Mouse (Mus musculus): Measurements from ENCODE around the gene Rnf24. TPM values are rescaled to one million over a fixed set of nuclear protein-coding genes. Genes with fewer than 3 reads are reported as not detected.

The Rnf24 gene
- 20.6 and 21.1 TPM in 2 replicates for polyA plus RNA-seq (2012; rRNA removed)

DNA sequence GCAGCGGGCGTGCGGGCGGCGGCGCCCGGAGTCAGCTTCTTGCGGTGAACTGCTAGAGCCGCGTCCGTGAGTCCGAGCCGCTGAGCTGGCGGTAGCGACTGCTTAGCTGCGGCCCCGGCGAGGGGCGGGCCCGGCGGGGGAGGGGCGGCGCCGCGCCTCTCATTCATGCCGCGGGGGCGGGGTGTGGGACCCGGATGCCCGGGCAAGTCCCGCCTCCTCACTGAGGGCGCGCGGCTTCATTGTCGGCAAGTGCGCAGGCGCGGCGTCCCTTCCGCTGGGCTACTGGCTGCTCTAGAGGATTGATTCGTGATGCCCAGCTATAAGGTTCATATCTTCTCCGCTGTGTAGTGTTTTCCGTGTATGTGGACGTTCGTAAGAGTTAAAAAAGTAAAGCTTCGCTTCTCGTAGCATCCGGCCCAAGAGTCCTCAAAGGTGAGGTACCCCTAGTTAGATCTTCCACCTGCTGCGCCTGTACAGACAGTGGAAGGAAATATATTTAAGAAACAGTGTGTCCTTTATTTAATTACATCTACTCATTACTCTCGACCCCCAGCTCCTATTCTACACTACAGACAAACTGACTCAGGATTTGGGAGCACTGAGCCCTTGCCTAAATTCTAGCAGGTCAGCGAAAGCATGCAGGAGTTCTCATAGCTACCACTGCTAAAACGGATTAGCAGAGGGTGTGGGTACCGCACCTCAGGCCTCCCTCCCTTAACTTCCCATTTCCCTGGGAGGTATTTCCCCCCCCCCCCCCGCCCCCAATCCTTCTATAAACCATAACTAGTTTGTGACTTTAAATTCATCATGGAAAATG lies at the start of gene Rnf24:
Gene Rnf24, minus strand, starts transcription at position 146 of the 817 bp plus-strand sequence.
- Histone ChIP-seq H3K4me1 (ENCODE audit: control insufficient read depth, insufficient read depth, low read length) (peaks cover 2% of the 10 kb centered on the region), H3K4me3 (ENCODE audit: insufficient read depth, low read length) (peak within 1 kb of the TSS; percentile 99), H3K27ac (ENCODE audit: insufficient read depth, low read length) (peak within 1 kb of the TSS; percentile 92)
- TF ChIP-seq CTCF (IDR thresholded peaks at IDR 0.05; ENCODE audit: extremely low read depth, insufficient read depth, low read length) (no peak), POLR2A (IDR thresholded peaks at IDR 0.05; ENCODE audit: extremely low read depth, insufficient read depth, low read length) (peak; percentile 83)

DNA sequence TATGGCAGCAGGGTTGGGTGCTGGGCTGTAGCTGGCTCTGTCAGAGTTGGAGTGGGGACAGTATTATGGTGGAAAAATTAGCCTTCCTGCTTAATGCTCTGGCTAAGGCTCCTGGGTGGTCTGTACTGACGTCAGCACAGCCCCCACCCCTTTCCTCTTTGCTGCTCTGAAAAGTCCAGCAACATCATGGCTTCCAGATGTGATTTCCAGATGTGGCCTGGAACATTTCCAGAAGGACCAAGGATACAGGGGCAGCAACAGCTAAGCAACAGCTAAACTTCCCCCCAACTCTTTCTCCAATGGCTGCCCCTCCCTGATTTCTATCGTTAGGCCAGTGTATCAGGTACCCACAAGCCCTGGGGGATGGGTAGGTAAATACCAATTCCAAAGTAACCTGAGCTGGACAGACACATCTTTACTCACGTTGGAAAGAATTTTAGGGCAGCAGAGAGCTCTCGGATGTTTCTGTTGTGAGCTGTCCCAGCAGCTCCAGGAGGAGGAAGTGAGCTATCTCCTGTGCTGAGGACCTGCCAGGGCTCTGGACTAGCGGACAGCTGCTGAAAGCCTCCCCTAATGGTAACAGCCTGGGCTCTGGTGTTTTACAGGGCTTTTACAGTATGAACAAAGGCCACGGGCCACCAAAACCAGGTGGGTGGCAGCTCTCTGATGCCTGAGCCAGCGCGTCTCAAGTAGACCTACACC lies 49.3 kb upstream of the Rnf24 start:
- TF ChIP-seq CTCF (IDR thresholded peaks at IDR 0.05; ENCODE audit: extremely low read depth, insufficient read depth, low read length) (no peak), POLR2A (IDR thresholded peaks at IDR 0.05; ENCODE audit: extremely low read depth, insufficient read depth, low read length) (no peak)
- Histone ChIP-seq H3K4me3 (ENCODE audit: insufficient read depth, low read length) (no peak overlapping the region), H3K27ac (ENCODE audit: insufficient read depth, low read length) (no peak overlapping the region), H3K4me1 (ENCODE audit: control insufficient read depth, insufficient read depth, low read length) (peaks cover 10% of the 10 kb centered on the region)

DNA sequence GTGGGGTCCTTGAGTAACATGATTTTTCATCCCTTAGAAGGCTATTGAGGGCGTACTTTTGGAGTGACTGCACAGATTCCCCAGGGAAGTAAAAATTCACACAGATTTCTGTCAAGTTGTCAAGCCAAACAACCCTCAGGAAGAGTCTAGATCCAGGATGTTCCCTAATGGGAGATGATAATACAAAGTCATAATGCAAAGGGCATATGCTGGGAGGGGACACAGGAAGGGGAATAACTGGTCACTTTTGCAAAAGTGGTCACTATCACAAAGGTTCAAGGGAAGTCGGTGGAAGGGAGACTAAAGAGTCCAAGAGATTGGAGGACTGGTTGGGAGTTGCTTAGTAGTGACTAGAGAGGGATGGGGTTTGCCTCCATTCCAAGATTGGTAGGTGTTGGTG lies 48.2 kb upstream of the Rnf24 start:
- Histone ChIP-seq H3K4me1 (ENCODE audit: control insufficient read depth, insufficient read depth, low read length) (peaks cover 10% of the 10 kb centered on the region), H3K27ac (ENCODE audit: insufficient read depth, low read length) (no peak overlapping the region), H3K4me3 (ENCODE audit: insufficient read depth, low read length) (no peak overlapping the region)
- no peak for TF ChIP-seq CTCF (IDR thresholded peaks at IDR 0.05; ENCODE audit: extremely low read depth, insufficient read depth, low read length)
- no peak for TF ChIP-seq POLR2A (IDR thresholded peaks at IDR 0.05; ENCODE audit: extremely low read depth, insufficient read depth, low read length)

DNA sequence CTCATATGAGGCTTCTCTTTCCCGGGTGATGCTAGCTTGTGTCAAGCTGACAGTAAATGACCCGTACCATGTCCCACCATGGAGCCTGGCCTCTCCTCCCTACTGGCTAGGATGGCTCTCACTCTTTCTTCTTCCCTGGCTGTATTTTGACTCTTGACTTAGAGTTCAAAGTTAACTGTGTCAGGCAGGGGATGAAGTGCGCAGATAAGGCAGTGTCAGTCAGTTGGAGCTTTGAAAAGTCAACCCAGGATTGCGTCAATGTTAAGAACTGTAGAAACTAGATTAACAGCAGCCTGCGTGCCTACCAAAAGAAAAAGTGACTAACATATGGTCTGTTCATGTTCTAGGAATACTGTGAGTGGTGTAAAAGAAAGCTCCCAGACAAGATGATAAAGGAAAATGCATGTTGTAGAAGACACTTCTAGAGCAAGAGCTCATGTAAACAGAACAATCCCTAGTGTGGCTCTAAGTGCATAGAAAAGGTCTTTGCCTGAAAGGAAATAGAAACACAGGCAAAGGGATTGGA lies 44.7 kb upstream of the Rnf24 start:
- Histone ChIP-seq H3K4me1 (ENCODE audit: control insufficient read depth, insufficient read depth, low read length) (peaks cover 2% of the 10 kb centered on the region; the same call in 1 of the 2 replicates), H3K27ac (ENCODE audit: insufficient read depth, low read length) (0 out of 2 replicates have a peak overlapping the region, but pooled peaks have one; percentile 29), H3K4me3 (ENCODE audit: insufficient read depth, low read length) (no peak overlapping the region)
- TF ChIP-seq POLR2A (IDR thresholded peaks at IDR 0.05; ENCODE audit: extremely low read depth, insufficient read depth, low read length) (no peak), CTCF (IDR thresholded peaks at IDR 0.05; ENCODE audit: extremely low read depth, insufficient read depth, low read length) (no peak)

DNA sequence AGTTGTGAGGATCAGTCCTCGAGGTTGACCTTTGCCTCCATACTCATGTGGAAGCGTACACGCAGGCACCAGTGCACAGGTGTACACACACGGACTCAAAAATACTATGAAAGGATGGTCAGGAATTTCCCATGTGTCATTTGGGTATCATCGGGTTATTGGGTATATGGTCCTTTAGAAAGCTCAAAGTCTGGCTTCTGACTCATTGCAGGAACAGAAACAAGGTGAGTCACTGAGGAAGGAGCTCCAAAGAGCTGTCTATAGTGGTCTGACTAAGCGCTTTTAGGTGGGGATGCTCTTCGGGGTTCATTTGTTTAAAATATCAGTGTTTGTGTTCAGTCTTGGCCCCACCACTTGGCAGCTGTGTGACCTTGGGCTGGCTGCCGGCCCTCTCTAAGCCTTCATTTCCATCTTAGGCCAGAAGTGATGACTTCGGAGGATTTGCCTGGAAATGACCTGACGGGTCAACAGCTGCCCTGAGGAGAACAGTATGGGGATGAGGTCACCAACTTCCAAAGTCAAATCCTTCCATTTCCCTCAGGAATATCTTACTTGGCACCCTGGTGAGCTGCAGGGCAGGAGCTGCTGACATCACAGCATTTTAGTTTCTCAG lies 33.8 kb upstream of the Rnf24 start:
- TF ChIP-seq POLR2A (IDR thresholded peaks at IDR 0.05; ENCODE audit: extremely low read depth, insufficient read depth, low read length) (no peak), CTCF (IDR thresholded peaks at IDR 0.05; ENCODE audit: extremely low read depth, insufficient read depth, low read length) (no peak)
- Histone ChIP-seq H3K4me1 (ENCODE audit: control insufficient read depth, insufficient read depth, low read length) (no peaks in the 10 kb centered on the region; the same call in 1 of the 2 replicates), H3K4me3 (ENCODE audit: insufficient read depth, low read length) (no peak overlapping the region), H3K27ac (ENCODE audit: insufficient read depth, low read length) (no peak overlapping the region)

DNA sequence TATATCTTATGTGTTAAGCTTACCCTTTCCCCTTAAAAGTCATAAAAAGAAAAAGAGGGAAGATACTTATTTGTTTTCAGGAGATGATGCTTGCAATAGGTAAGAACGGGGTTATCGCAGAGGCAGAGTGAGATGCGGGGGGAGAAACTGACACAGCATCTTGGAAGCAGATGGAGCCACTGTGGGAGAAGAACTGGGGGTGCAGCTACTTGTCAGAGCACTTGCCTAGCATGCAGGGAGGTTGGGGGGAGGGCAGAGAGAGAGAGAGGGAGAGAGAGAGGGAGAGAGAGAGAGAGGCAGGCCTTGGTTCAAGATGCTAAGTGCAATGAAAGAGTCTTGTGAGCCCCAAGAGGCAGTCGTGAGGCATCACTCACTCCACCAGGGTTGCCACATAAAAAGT lies 32.5 kb upstream of the Rnf24 start:
- Histone ChIP-seq H3K4me1 (ENCODE audit: control insufficient read depth, insufficient read depth, low read length) (no peaks in the 10 kb centered on the region; the same call in 1 of the 2 replicates), H3K4me3 (ENCODE audit: insufficient read depth, low read length) (no peak overlapping the region), H3K27ac (ENCODE audit: insufficient read depth, low read length) (no peak overlapping the region)
- TF ChIP-seq POLR2A (IDR thresholded peaks at IDR 0.05; ENCODE audit: extremely low read depth, insufficient read depth, low read length) (no peak), CTCF (IDR thresholded peaks at IDR 0.05; ENCODE audit: extremely low read depth, insufficient read depth, low read length) (no peak)

DNA sequence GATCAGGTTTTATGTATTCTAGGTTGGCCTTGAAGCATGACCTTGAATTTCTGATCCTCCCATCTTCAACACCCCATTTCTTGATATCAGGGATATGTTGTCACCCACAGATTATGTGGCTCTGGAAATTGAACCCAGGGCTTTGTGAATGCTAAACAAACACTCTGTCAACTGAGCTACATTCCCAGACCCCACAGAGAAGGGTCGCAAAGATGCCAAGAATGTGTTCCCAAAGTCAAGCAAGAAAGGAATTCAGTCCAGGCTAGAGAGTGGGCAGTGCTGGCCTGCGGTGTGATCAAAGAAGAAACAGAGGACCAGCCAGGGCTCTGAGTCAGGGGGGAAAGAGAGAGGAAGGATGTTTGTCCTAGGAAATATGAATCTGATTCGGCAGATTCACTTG lies 26.8 kb upstream of the Rnf24 start:
- no peak overlapping the region; the same call in 1 of the 2 replicates for H3K27ac ChIP-seq (ENCODE audit: insufficient read depth, low read length)
- no peak overlapping the region for H3K4me3 ChIP-seq (ENCODE audit: insufficient read depth, low read length)
- H3K4me1 ChIP-seq (ENCODE audit: control insufficient read depth, insufficient read depth, low read length): peaks cover 2% of the 10 kb centered on the region; the same call in 1 of the 2 replicates
- TF ChIP-seq CTCF (IDR thresholded peaks at IDR 0.05; ENCODE audit: extremely low read depth, insufficient read depth, low read length) (no peak), POLR2A (IDR thresholded peaks at IDR 0.05; ENCODE audit: extremely low read depth, insufficient read depth, low read length) (no peak)

DNA sequence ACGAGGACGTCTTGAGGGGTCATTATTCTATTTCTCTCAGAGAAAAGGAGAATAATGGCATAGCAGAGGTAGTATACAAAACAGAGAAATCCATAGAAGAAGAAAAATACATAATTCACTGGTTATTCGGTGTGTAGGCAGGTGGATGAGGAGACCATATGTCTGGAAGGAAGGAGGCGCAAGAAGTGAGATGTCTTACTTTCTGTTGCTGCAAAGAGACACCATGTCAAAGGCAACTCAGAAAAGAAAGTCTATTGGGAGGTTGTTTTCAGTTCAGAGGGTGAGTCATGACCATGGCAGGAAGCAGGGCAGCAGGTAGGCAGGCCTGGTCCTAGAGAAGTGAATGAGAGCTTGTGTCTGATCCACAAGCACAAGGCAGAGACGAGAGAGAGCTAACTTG lies 26.2 kb upstream of the Rnf24 start:
- no peak for TF ChIP-seq CTCF (IDR thresholded peaks at IDR 0.05; ENCODE audit: extremely low read depth, insufficient read depth, low read length)
- no peak for TF ChIP-seq POLR2A (IDR thresholded peaks at IDR 0.05; ENCODE audit: extremely low read depth, insufficient read depth, low read length)
- peaks cover 2% of the 10 kb centered on the region; the same call in 1 of the 2 replicates for H3K4me1 ChIP-seq (ENCODE audit: control insufficient read depth, insufficient read depth, low read length)
- no peak overlapping the region for H3K27ac ChIP-seq (ENCODE audit: insufficient read depth, low read length)
- H3K4me3 ChIP-seq (ENCODE audit: insufficient read depth, low read length): no peak overlapping the region

DNA sequence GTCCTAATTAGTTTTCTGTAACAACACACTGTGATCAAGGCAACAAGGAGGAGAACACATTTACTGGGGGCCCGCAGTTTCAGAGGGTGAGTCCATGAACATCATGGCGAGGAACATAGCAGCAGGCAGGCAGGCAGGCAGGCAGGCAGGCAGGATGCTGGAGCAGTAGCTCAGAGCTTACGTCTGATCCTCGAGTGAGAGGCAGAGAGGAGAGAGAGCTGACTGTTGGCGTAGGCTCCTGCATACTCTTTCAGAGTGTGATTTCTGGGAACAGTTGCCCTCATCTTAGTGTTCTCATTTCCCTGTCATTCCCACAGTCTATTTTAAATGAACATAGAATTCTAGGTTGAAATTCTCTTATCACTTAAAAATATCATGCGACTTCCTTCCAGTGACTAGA lies 24.4 kb upstream of the Rnf24 start:
- H3K4me1 ChIP-seq (ENCODE audit: control insufficient read depth, insufficient read depth, low read length): peaks cover 2% of the 10 kb centered on the region; the same call in 1 of the 2 replicates
- TF ChIP-seq POLR2A (IDR thresholded peaks at IDR 0.05; ENCODE audit: extremely low read depth, insufficient read depth, low read length) (no peak), CTCF (IDR thresholded peaks at IDR 0.05; ENCODE audit: extremely low read depth, insufficient read depth, low read length) (no peak)
- no peak overlapping the region for H3K27ac ChIP-seq (ENCODE audit: insufficient read depth, low read length)
- H3K4me3 ChIP-seq (ENCODE audit: insufficient read depth, low read length): no peak overlapping the region
